Mouse (Mus musculus) limb, embryonic 13.5 days (tissue): ENCODE measurements around the gene Meiob. TPM values are rescaled to one million over a fixed set of nuclear protein-coding genes. Genes with fewer than 3 reads are reported as not detected.

Experiments used
- ATAC-seq: fragments of 200-750 bp; cut with Nextera tagmentation; 2 replicates; pipeline ENCODE4 v1.8.0; 2017; ENCODE audit warnings: low read depth, moderate number of reproducible peaks, moderate TSS enrichment; ENCODE audit not compliant: low FRiP score
- H3K27ac ChIP-seq: fragments of 300-500 bp; sonication (generic); 2 replicates; pipeline ENCODE4 v1.5.1; 2015; ENCODE audit warnings: inconsistent platforms, mild to moderate bottlenecking, moderate library complexity
- H3K27me3 ChIP-seq: fragments of 300-500 bp; sonication (generic); 2 replicates; pipeline ENCODE4 v1.6.1; 2015; ENCODE audit warnings: mild to moderate bottlenecking, inconsistent platforms
- H3K36me3 ChIP-seq: fragments of 300-500 bp; sonication (generic); 2 replicates; pipeline ENCODE4 v1.6.1; 2015; ENCODE audit warnings: inconsistent platforms, mild to moderate bottlenecking, moderate library complexity
- H3K4me1 ChIP-seq: fragments of 300-500 bp; sonication (generic); 2 replicates; pipeline ENCODE4 v1.6.1; 2015; ENCODE audit warnings: inconsistent platforms
- H3K4me2 ChIP-seq: fragments of 300-500 bp; sonication (generic); replicated peaks from 2 replicates; pipeline ENCODE4 v1.6.1; 2015; ENCODE audit warnings: inconsistent platforms, mild to moderate bottlenecking, moderate library complexity
- H3K4me3 ChIP-seq: fragments of 300-500 bp; sonication (generic); 2 replicates; pipeline ENCODE4 v1.5.1; 2015; ENCODE audit warnings: moderate library complexity, mild to moderate bottlenecking, inconsistent platforms
- H3K9ac ChIP-seq: fragments of 300-500 bp; sonication (generic); 2 replicates; pipeline ENCODE4 v1.6.1; 2015; ENCODE audit warnings: mild to moderate bottlenecking, inconsistent platforms
- H3K9me3 ChIP-seq: fragments of 300-500 bp; sonication (generic); 2 replicates; pipeline ENCODE4 v1.6.1; 2016; ENCODE audit warnings: inconsistent platforms
- WGBS: fragments of 180-500 bp; shearing (Covaris S2); methylation state at CpG from one replicate; pipeline ENCODE4 v1.1.7; 2015; 5-methylcytosine and 5-hydroxymethylcytosine counted together
- polyA plus RNA-seq: library from polyadenylated mRNA; unstranded; fragments of >200 nt; fragmentation: Nextera tagmentation; extraction: Ambion mirVana; gene quantifications from 2 replicates; pipeline ENCODE4 v1.2.1, GENCODE M21; 2015

The Meiob gene
- polyA plus RNA-seq, 1 experiment from 2014 or later = not detected

DNA sequence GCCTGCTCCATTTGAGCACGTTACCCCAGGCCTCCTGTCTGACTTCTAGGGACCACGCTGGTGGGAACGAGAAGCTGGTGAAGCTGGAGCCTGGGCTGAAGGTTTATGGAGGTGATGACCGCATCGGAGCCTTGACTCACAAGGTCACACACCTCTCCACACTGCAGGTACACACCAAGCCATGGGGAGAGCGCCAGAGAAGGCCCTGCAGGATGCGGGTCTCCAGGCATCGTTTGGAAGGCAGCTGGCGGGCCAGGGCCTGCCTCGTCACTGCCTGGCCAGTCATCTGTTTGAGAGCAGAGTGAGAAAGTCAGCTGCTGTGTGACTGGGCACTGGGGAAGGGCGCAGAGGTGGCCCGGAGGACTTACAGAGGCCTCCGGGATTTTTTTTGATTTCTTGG lies 52.5 kb downstream of the Meiob start:
- ATAC-seq = no peak
- Histone ChIP-seq H3K4me1 (peaks cover 1% of the 10 kb centered on the region), H3K36me3 (peaks cover 60% of the 10 kb centered on the region), H3K4me2 (no peak overlapping the region), H3K9me3 (no peaks in the 10 kb centered on the region), H3K27ac (no peak overlapping the region), H3K27me3 (peaks cover 3% of the 10 kb centered on the region), H3K4me3 (no peak overlapping the region), H3K9ac (no peak overlapping the region)
- 89% methylated on average over 13 of the region's 13 CpGs for WGBS

DNA sequence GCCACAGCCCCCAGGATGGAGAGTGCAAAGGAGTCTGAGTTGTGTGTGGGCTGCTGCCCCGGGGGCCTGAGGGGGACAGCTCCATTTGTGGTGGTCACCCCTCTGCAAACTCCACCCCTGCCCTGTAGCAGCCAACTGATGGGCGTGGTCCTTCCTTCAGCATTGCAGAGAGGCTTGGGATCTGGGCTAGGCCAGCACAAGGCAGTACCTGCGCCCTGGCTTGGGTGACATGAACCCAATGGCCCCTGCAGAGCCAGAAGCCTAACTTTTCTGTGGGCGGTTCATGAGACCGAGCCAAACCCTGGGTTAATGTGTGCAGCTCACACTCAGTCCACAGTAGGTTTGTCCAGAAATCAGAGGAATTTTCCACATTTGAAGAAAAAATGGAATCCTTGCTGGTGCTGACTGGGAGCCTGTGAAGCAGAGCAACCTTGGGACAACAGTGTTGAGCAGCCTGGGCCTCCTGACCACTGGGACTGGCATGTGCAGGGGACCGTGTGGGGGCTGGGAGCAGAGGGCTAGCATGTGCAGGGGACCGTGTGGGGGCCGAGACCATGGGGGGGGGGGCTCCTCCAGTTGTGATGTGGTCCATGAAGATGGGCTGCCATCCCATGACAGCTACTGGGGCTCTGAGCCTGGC lies 53.9 kb downstream of the Meiob start:
- H3K27ac ChIP-seq = no peak overlapping the region
- H3K9me3 ChIP-seq = no peaks in the 10 kb centered on the region
- H3K9ac ChIP-seq = no peak overlapping the region
- no peaks in the 10 kb centered on the region for H3K4me1 ChIP-seq
- 84% methylated on average over 8 of the region's 8 CpGs for WGBS
- H3K27me3 ChIP-seq = no peaks in the 10 kb centered on the region
- ATAC-seq = no peak
- H3K36me3 ChIP-seq = peaks cover 67% of the 10 kb centered on the region
- no peak overlapping the region for H3K4me3 ChIP-seq
- no peak overlapping the region for H3K4me2 ChIP-seq

DNA sequence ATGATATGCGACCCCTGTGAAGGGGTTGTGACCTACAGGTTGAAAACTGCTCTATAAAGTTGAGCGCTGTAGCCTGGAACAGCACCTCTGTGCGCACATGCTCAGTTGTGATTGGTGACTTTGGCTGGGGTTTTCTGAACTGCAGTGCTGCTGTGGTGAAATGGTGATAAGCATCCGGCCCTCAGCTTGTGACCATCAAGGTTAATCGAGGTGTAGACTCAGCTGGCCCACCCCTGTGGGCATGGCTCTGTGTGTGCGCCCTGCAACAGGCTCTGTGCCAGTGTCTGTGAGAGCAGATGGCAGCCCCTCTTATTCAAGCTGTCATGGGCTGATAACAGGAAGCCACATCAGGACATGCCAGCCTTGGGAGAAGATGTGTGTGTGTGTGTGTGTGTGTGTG lies 54.9 kb downstream of the Meiob start:
- no peaks in the 10 kb centered on the region for H3K4me1 ChIP-seq
- ATAC-seq = no peak
- H3K27me3 ChIP-seq = no peaks in the 10 kb centered on the region
- H3K36me3 ChIP-seq = peaks cover 67% of the 10 kb centered on the region
- no peak overlapping the region for H3K4me2 ChIP-seq
- no peak overlapping the region for H3K27ac ChIP-seq
- no peaks in the 10 kb centered on the region for H3K9me3 ChIP-seq
- 88% methylated on average over 6 of the region's 6 CpGs for WGBS
- no peak overlapping the region for H3K4me3 ChIP-seq
- H3K9ac ChIP-seq = no peak overlapping the region

DNA sequence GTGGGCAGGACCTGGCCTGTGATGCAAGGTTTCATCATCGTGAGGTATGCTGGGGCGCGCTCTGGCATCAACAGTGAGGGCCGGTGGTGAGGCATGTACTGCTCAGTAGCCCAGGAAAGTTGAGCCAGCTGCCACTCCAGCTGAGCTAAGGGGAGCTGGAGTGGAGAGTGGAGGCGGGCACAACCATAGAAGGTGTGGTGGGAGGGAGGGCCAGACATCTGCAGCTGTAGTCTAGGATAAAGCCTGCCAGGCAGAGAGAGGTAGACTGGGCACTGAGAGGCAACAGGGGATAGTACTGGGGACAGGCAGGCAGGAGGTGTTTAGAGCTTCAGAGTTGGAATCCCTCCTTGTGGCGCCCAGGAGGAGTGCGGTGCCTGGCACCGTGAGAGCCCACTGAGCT lies 56.0 kb downstream of the Meiob start:
- Histone ChIP-seq H3K4me3 (no peak overlapping the region), H3K27me3 (no peaks in the 10 kb centered on the region), H3K9ac (no peak overlapping the region), H3K4me1 (no peaks in the 10 kb centered on the region), H3K36me3 (peaks cover 77% of the 10 kb centered on the region), H3K4me2 (no peak overlapping the region), H3K9me3 (no peaks in the 10 kb centered on the region), H3K27ac (no peak overlapping the region)
- 91% methylated on average over 8 of the region's 8 CpGs for WGBS
- ATAC-seq = no peak

DNA sequence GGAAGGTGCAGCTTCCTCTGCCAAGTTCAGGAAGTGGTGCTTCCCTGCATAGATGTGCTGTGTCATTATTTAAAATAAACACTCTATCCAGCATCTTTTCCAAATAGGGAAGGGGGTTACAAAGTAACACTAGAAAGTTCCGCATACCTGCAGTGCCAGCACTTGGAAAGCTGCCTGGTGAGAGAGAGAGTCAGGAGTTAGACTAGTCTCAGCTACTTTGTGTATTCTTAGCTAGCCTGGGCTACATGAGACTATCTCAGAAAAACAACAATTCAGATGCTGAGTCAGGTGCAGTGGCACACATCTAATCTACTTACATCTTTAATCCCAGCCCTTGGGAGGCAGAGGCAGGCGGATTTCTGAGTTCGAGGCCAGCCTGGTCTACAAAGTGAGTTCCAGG lies 57.7 kb downstream of the Meiob start:
- Histone ChIP-seq H3K4me3 (no peak overlapping the region), H3K4me1 (no peaks in the 10 kb centered on the region), H3K27me3 (no peaks in the 10 kb centered on the region), H3K9me3 (no peaks in the 10 kb centered on the region), H3K4me2 (no peak overlapping the region), H3K9ac (no peak overlapping the region), H3K36me3 (peaks cover 72% of the 10 kb centered on the region), H3K27ac (no peak overlapping the region)
- no peak for ATAC-seq
- 90% methylated on average over 3 of the region's 3 CpGs for WGBS

DNA sequence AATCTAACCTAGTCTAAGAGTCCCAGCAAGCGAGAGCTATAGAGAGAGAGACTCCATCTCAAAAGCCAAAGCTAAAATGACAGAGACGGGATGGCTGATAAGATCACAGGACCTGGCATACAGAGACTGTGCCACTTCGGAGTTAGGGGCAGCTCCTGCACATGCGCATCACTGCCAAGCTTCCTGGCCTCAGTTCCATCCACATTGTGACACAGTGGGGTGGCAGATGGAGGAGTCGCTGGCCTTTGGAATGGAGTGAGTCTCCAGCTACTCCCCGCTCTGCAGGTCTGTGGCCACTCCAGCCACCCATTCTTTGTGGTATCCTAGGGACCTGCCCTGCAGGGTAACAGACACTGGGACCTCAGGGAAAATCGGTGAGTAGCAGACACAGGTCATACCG lies 61.7 kb downstream of the Meiob start, which contains the start of gene Igfals:
TSS of gene Igfals (plus strand) at position 222 of the 400 bp plus-strand sequence.
- no peak within 1 kb of the TSS for H3K9ac ChIP-seq
- H3K27ac ChIP-seq = no peak within 1 kb of the TSS
- WGBS = 84% methylated on average over 8 of the region's 8 CpGs

DNA sequence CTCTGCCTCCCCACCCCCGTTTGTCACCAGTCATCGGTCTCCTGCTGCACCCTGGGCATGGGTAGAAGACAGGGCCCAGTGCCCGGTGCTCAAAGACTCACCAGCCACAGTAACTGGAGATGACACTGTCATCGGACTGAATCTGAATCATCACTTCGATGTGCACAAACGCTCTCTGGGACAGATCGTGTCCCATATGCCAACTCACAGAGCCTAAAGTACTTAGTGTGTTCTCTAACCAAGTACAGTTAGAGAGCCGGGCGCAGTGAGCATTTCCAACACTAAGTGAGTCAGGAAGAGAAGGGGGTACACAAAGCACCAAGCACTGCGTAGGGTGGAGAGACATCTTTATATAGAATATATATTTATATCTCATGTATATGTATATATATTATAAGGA lies 63.8 kb downstream of the Meiob start:
- 95% methylated on average over 10 of the region's 10 CpGs for WGBS
- Histone ChIP-seq H3K4me3 (no peak overlapping the region), H3K9me3 (no peaks in the 10 kb centered on the region), H3K27me3 (no peaks in the 10 kb centered on the region), H3K27ac (no peak overlapping the region), H3K9ac (no peak overlapping the region), H3K36me3 (peaks cover 27% of the 10 kb centered on the region), H3K4me2 (no peak overlapping the region), H3K4me1 (no peaks in the 10 kb centered on the region)
- ATAC-seq = no peak

More for the DNA sequence above, 61.7 kb downstream of the Meiob start, which contains the start of gene Igfals:
- no peak within 1 kb of the TSS for H3K4me3 ChIP-seq
- ATAC-seq = no peak
- H3K27me3 ChIP-seq = no peaks in the 10 kb centered on the region
- no peaks in the 10 kb centered on the region for H3K9me3 ChIP-seq
- no peak within 1 kb of the TSS for H3K4me2 ChIP-seq
- no peaks in the 10 kb centered on the region for H3K4me1 ChIP-seq
- H3K36me3 ChIP-seq = peaks cover 45% of the 10 kb centered on the region

DNA sequence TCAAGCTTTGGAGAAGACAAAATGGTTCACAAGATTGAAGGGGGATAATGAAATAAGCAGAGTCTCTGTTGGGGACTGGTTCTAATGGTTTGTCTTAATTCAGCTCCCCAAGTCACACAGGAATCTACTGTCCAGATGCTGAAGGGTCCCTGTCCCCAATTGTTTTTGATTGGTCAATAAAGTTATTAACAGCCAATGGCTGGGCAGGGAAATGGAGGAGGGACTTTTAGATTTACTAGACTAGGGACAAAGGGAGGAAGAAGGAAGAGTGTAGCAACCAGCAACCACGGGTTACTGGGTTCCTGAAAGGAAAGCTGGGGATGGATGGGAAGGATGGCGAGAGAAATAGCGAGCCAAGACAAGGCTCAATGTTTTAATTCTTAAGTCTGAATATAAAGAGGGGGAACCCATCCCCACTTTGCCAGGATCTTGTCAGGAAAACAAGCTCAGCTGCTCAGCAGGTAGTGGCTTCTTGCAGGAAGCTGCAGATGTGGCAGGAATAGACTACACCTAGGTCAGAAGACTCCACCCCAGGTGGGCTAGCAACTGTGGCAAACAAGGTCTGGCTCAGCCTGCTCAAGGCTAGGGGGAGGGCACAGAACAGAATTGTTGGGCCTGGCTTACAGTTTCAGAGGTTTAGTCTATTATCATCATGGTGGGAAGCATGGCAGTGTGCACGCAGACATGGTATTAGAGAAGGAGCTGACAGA lies 69.8 kb downstream of the Meiob start:
- H3K27ac ChIP-seq = no peak overlapping the region
- WGBS = 46% methylated on average over 4 of the region's 4 CpGs
- ATAC-seq = no peak
- H3K36me3 ChIP-seq = no peaks in the 10 kb centered on the region
- no peaks in the 10 kb centered on the region for H3K9me3 ChIP-seq
- H3K4me3 ChIP-seq = no peak overlapping the region
- no peak overlapping the region for H3K4me2 ChIP-seq
- H3K9ac ChIP-seq = no peak overlapping the region
- H3K4me1 ChIP-seq = 0 out of 2 replicates have a peak, but pooled peaks cover 6% of the 10 kb centered on the region
- H3K27me3 ChIP-seq = no peaks in the 10 kb centered on the region

DNA sequence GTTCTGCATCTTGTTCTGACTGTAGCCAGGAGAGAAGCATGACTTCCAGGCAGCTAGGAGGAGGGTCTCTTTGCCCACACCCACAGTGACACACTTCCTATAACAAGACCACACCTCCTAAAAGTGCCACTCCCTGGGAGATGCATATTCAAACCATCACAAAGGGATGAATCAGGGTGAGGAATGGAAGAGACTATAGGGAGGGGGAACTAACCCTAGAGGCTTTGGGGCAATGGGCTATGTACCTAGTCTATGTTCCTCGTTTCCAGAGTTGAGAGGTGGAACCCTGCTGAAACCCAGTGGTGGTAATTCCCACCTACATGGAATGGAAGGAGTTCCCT lies 70.3 kb downstream of the Meiob start:
- ATAC-seq = no peak
- H3K9ac ChIP-seq = no peak overlapping the region
- 0 out of 2 replicates have a peak, but pooled peaks cover 6% of the 10 kb centered on the region for H3K4me1 ChIP-seq
- no peaks in the 10 kb centered on the region for H3K27me3 ChIP-seq
- no peak overlapping the region for H3K4me2 ChIP-seq
- no peaks in the 10 kb centered on the region for H3K36me3 ChIP-seq
- no peaks in the 10 kb centered on the region for H3K9me3 ChIP-seq
- no peak overlapping the region for H3K27ac ChIP-seq
- H3K4me3 ChIP-seq = no peak overlapping the region
- WGBS = 55% methylated on average over 1 of the region's 1 CpGs

DNA sequence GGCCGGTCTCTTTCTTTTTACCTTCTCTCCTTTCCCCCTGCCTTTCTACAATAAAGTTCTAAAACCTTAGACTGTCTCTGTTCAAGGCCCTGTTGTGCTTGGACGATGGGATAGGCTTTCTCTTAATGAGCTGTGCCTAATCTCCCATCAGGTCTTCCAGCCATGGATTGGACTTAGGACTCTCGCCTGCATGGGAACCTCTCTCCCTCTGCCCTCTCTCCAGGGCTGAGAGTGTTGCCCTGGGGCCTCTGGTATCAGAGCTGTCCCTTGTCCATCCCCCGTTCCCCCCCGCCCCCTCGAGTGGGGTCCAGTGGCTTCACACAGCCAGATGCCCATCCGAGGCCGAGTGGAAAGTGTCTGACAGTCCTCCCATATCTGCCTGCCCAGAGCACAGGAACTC lies 70.9 kb downstream of the Meiob start:
- ATAC-seq = no peak
- H3K27ac ChIP-seq = no peak overlapping the region
- no peaks in the 10 kb centered on the region for H3K36me3 ChIP-seq
- 71% methylated on average over 8 of the region's 8 CpGs for WGBS
- no peak overlapping the region for H3K4me3 ChIP-seq
- H3K4me2 ChIP-seq = no peak overlapping the region
- H3K9ac ChIP-seq = no peak overlapping the region
- no peaks in the 10 kb centered on the region for H3K27me3 ChIP-seq
- 0 out of 2 replicates have a peak, but pooled peaks cover 6% of the 10 kb centered on the region for H3K4me1 ChIP-seq
- no peaks in the 10 kb centered on the region for H3K9me3 ChIP-seq

DNA sequence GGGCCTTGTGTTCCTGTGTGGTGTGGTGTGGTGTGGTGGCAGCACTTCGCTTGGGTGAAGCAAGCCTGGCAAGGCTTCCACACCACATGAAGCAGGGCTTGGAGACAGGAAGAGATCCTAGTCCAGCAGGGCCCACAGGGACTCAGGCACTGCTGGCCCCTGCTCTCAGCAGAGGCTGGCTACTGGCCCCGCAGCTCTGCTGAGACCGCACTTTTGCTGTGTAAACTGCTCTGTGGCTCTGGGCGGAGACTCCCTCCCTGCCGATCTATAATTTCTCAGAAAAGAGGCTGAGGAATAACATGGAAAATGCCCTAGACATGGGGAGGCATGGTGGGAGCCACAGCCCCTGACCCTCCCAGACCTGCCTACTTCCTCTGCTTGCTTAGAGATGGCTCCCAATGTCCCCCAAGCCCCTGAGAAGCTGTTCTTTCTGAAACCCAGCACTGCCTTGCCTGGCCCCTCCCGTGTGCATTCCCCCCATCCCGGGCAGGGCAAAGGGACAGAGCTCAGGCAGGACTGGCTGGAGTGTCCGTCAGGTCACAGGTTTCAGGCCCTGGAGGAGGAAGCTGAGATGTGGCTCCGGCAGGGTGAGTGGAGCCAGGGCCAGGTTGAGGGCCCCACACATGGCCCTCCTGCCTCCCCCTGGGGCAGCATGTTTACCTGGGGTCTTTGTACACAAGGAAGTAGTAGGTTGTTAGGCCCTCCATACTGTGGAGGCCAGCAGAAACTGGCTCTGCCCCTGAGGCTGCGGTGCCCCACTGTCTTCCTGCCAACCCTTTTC lies 73.4 kb downstream of the Meiob start:
- WGBS = 51% methylated on average over 10 of the region's 10 CpGs
- no peak overlapping the region for H3K27ac ChIP-seq
- ATAC-seq = no peak
- peak overlapping the region; percentile 39 for H3K9ac ChIP-seq
- no peak overlapping the region for H3K4me3 ChIP-seq
- no peak overlapping the region for H3K4me2 ChIP-seq
- no peaks in the 10 kb centered on the region for H3K9me3 ChIP-seq
- no peaks in the 10 kb centered on the region for H3K27me3 ChIP-seq
- 0 out of 2 replicates have a peak, but pooled peaks cover 6% of the 10 kb centered on the region for H3K4me1 ChIP-seq
- H3K36me3 ChIP-seq = no peaks in the 10 kb centered on the region

DNA sequence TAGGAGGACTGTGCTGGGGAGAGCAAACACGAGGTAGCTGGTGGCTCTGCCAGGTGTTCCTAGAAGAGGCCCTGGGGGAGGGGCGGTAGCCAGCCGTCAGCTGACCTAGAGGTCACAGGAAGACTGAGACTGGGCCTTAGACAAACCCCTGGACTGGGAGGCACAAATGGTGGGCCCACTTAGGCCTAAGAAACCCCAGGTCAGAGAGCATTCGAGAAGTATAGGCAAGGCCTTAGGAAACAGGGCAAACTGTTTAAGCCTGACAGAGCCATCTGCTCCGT lies 74.0 kb downstream of the Meiob start:
- Histone ChIP-seq H3K27me3 (no peaks in the 10 kb centered on the region), H3K4me3 (no peak overlapping the region), H3K27ac (no peak overlapping the region), H3K9ac (peak overlapping the region; percentile 39), H3K9me3 (no peaks in the 10 kb centered on the region), H3K4me2 (no peak overlapping the region), H3K36me3 (peaks cover 5% of the 10 kb centered on the region), H3K4me1 (0 out of 2 replicates have a peak, but pooled peaks cover 6% of the 10 kb centered on the region)
- no peak for ATAC-seq
- 24% methylated on average over 5 of the region's 5 CpGs for WGBS
